Mouse (Mus musculus): ENCODE results near the gene Ndufs3. TPM values are rescaled to one million over a fixed set of nuclear protein-coding genes. Genes with fewer than 3 reads are reported as not detected.

Ndufs3 gene
- total RNA-seq, 1 experiment, result 109 TPM

- Histone ChIP-seq H3K36me3 (ENCODE audit: control insufficient read depth, insufficient read depth, low read length, poor library complexity, severe bottlenecking) (no peaks in the 10 kb centered on the region), H3K4me1 (ENCODE audit: control insufficient read depth in 2 of 2, insufficient read depth in 2 of 2, low read length in 2 of 2, poor library complexity in 1 of 2) (peaks cover 2 to 10% of the 10 kb centered on the region in 2 experiments; a peak in 1 of 4 replicates), H3K4me3 (ENCODE audit: insufficient read depth in 1 of 2, low read depth in 1 of 2, low read length in 2 of 2, poor library complexity in 1 of 2, severe bottlenecking in 1 of 2) (no peak overlapping the region), H3K9ac (ENCODE audit: insufficient read depth, low read depth, low read length, poor library complexity, severe bottlenecking) (no peak overlapping the region), H3K27ac (ENCODE audit: insufficient read depth, low read depth, low read length, poor library complexity, severe bottlenecking) (no peak overlapping the region), H3K9me3 (ENCODE audit: control insufficient read depth, insufficient read depth, low read depth, low read length) (no peaks in the 10 kb centered on the region)
- TF ChIP-seq MAFK (IDR thresholded peaks at IDR 0.05; ENCODE audit: insufficient read depth, low read depth, low read length) (no peak), CHD2 (IDR thresholded peaks at IDR 0.05; ENCODE audit: low read depth, low read length) (no peak), ZC3H11A (IDR thresholded peaks at IDR 0.05; ENCODE audit: borderline replicate concordance, low read depth, low read length) (no peak), HCFC1 (IDR thresholded peaks at IDR 0.05; ENCODE audit: borderline replicate concordance, insufficient read depth, low read length) (no peak)
- in situ Hi-C loops (cut with MboI; ENCODE audit: low sequenced_read_pairs in 2 of 2, unreplicated experiment in 2 of 2), result no loop called here
- no peak for DNase-seq (ENCODE audit: low read depth, low spot score)
Measured at GRCm38 (mm10) chr2:90887627-90888026, 17.0 kb downstream of the Ndufs3 start.

GRCm38 (mm10) chr2:90886436-90886835 is 18.2 kb downstream of the Ndufs3 start:
- H3K9ac ChIP-seq (ENCODE audit: insufficient read depth, low read depth, low read length, poor library complexity, severe bottlenecking), result no peak overlapping the region
- in situ Hi-C loops (cut with MboI; ENCODE audit: low sequenced_read_pairs in 2 of 2, unreplicated experiment in 2 of 2), result no loop called here
- TF ChIP-seq ZNF384 (IDR thresholded peaks at IDR 0.05; ENCODE audit: low read depth, low read length) (no peak), CHD2 (IDR thresholded peaks at IDR 0.05; ENCODE audit: low read depth, low read length) (no peak)
- peak overlapping the region in 1 of 2 experiments; percentile 65; a peak in 2 of 4 replicates for H3K4me3 ChIP-seq (ENCODE audit: insufficient read depth in 1 of 2, low read depth in 1 of 2, low read length in 2 of 2, poor library complexity in 1 of 2, severe bottlenecking in 1 of 2)
- H3K4me1 ChIP-seq (ENCODE audit: control insufficient read depth in 2 of 2, insufficient read depth in 2 of 2, low read length in 2 of 2, poor library complexity in 1 of 2), result peaks cover 2 to 10% of the 10 kb centered on the region in 2 experiments; a peak in 1 of 4 replicates
- no peak for DNase-seq (ENCODE audit: low read depth, low spot score)
- H3K27ac ChIP-seq (ENCODE audit: insufficient read depth, low read depth, low read length, poor library complexity, severe bottlenecking), result no peak overlapping the region
- no peaks in the 10 kb centered on the region for H3K9me3 ChIP-seq (ENCODE audit: control insufficient read depth, insufficient read depth, low read depth, low read length)
- no peaks in the 10 kb centered on the region for H3K36me3 ChIP-seq (ENCODE audit: control insufficient read depth, insufficient read depth, low read length, poor library complexity, severe bottlenecking)

GRCm38 (mm10) chr2:90885218-90886041 is 19.2 kb downstream of the Ndufs3 start, which contains the start of gene C1qtnf4:
TSS of gene C1qtnf4 (plus strand) at chr2:90885860.
- no peak for TF ChIP-seq CHD2 (IDR thresholded peaks at IDR 0.05; ENCODE audit: low read depth, low read length)
- in situ Hi-C loops (cut with MboI; ENCODE audit: low sequenced_read_pairs in 2 of 2, unreplicated experiment in 2 of 2), result no loop called here
- H3K4me1 ChIP-seq (ENCODE audit: control insufficient read depth in 2 of 2, insufficient read depth in 2 of 2, low read length in 2 of 2, poor library complexity in 1 of 2), result peaks cover 2 to 10% of the 10 kb centered on the region in 2 experiments; a peak in 1 of 4 replicates
- H3K27ac ChIP-seq (ENCODE audit: insufficient read depth, low read depth, low read length, poor library complexity, severe bottlenecking), result no peak within 1 kb of the TSS
- H3K9ac ChIP-seq (ENCODE audit: insufficient read depth, low read depth, low read length, poor library complexity, severe bottlenecking), result peak within 1 kb of the TSS; percentile 62
- peak within 1 kb of the TSS; percentile 65 to 66 for H3K4me3 ChIP-seq (ENCODE audit: insufficient read depth in 1 of 2, low read depth in 1 of 2, low read length in 2 of 2, poor library complexity in 1 of 2, severe bottlenecking in 1 of 2)
- no peak for DNase-seq (ENCODE audit: low read depth, low spot score)
- H3K9me3 ChIP-seq (ENCODE audit: control insufficient read depth, insufficient read depth, low read depth, low read length), result no peaks in the 10 kb centered on the region
- H3K36me3 ChIP-seq (ENCODE audit: control insufficient read depth, insufficient read depth, low read length, poor library complexity, severe bottlenecking), result no peaks in the 10 kb centered on the region

- Histone ChIP-seq H3K27ac (ENCODE audit: insufficient read depth, low read depth, low read length, poor library complexity, severe bottlenecking) (no peak overlapping the region), H3K9ac (ENCODE audit: insufficient read depth, low read depth, low read length, poor library complexity, severe bottlenecking) (no peak overlapping the region), H3K9me3 (ENCODE audit: control insufficient read depth, insufficient read depth, low read depth, low read length) (no peaks in the 10 kb centered on the region), H3K4me1 (ENCODE audit: control insufficient read depth in 2 of 2, insufficient read depth in 2 of 2, low read length in 2 of 2, poor library complexity in 1 of 2) (peaks cover 0 to 10% of the 10 kb centered on the region in 2 experiments; a peak in 1 of 4 replicates), H3K36me3 (ENCODE audit: control insufficient read depth, insufficient read depth, low read length, poor library complexity, severe bottlenecking) (no peaks in the 10 kb centered on the region), H3K4me3 (ENCODE audit: insufficient read depth in 1 of 2, low read depth in 1 of 2, low read length in 2 of 2, poor library complexity in 1 of 2, severe bottlenecking in 1 of 2) (no peak overlapping the region)
- no peak for TF ChIP-seq ZNF384 (IDR thresholded peaks at IDR 0.05; ENCODE audit: low read depth, low read length)
- TF ChIP-seq MAFK (IDR thresholded peaks at IDR 0.05; ENCODE audit: insufficient read depth, low read depth, low read length), result no peak
- TF ChIP-seq ZC3H11A (IDR thresholded peaks at IDR 0.05; ENCODE audit: borderline replicate concordance, low read depth, low read length), result no peak
- TF ChIP-seq HCFC1 (IDR thresholded peaks at IDR 0.05; ENCODE audit: borderline replicate concordance, insufficient read depth, low read length), result no peak
- TF ChIP-seq CHD2 (IDR thresholded peaks at IDR 0.05; ENCODE audit: low read depth, low read length), result no peak
- DNase-seq (ENCODE audit: low read depth, low spot score), result no peak
- in situ Hi-C loops (cut with MboI; ENCODE audit: low sequenced_read_pairs in 2 of 2, unreplicated experiment in 2 of 2), result no loop called here
Measured at GRCm38 (mm10) chr2:90881824-90882223, 22.8 kb downstream of the Ndufs3 start.

Data from ES-E14 (cell line).